Mouse (Mus musculus) liver, postnatal 0 days (tissue): ENCODE measurements around the gene Nav2. TPM values are rescaled to one million over a fixed set of nuclear protein-coding genes. Genes with fewer than 3 reads are reported as not detected.
A peak's percentile ranks its signal among the peaks of the same experiment; 100 is the strongest.

Experiments
- ATAC-seq: fragments of 200-750 bp; cut with Nextera tagmentation; 2 replicates; pipeline ENCODE4 v1.8.0; 2017; ENCODE audit warnings: mild to moderate bottlenecking, moderate library complexity
- DNase-seq: peaks from one replicate; pipeline ENCODE4 v3.0.0-alpha.2; 2016
- H3K27ac ChIP-seq: fragments of 300-500 bp; sonication (generic); 2 replicates; pipeline ENCODE4 v1.5.1; 2014; ENCODE audit warnings: antibody characterized with exemption, moderate library complexity, mild to moderate bottlenecking, low read depth
- H3K27me3 ChIP-seq: fragments of 300-500 bp; sonication (generic); 2 replicates; pipeline ENCODE4 v1.6.1; 2014; ENCODE audit warnings: low read length, control low read depth, mixed read lengths; ENCODE audit not compliant: insufficient read depth
- H3K36me3 ChIP-seq: fragments of 300-500 bp; sonication (generic); replicated peaks from 2 replicates; pipeline ENCODE4 v1.6.1; 2014; ENCODE audit warnings: mild to moderate bottlenecking, control low read depth, low read length, moderate library complexity, mixed read lengths; ENCODE audit not compliant: insufficient read depth
- H3K4me1 ChIP-seq: fragments of 300-500 bp; sonication (generic); 2 replicates; pipeline ENCODE4 v1.6.1; 2014; ENCODE audit warnings: antibody characterized with exemption, mild to moderate bottlenecking, control low read depth; ENCODE audit not compliant: insufficient read depth
- H3K4me2 ChIP-seq: fragments of 300-500 bp; sonication (generic); 2 replicates; pipeline ENCODE4 v1.6.1; 2014; ENCODE audit warnings: low read depth, mild to moderate bottlenecking, low read length, moderate library complexity, mixed read lengths
- H3K4me3 ChIP-seq: fragments of 300-500 bp; sonication (generic); 2 replicates; pipeline ENCODE4 v1.5.1; 2014; ENCODE audit warnings: low read depth, low read length
- H3K9ac ChIP-seq: fragments of 300-500 bp; sonication (generic); replicated peaks from 2 replicates; pipeline ENCODE4 v1.6.1; 2014; ENCODE audit warnings: mild to moderate bottlenecking, moderate library complexity
- H3K9me3 ChIP-seq: fragments of 300-500 bp; sonication (generic); 2 replicates; pipeline ENCODE4 v1.6.1; 2016; ENCODE audit warnings: mild to moderate bottlenecking, control low read depth, low read length, mixed read lengths
- CTCF ChIP-seq: sonication (generic); IDR thresholded peaks from 2 replicates; pipeline ENCODE4 v1.5.1; 2016; ENCODE audit warnings: antibody characterized with exemption, low read depth
- EP300 ChIP-seq: IDR thresholded peaks from 2 replicates; pipeline ENCODE4 v1.6.1; 2016; ENCODE audit warnings: antibody characterized with exemption, low read depth, mild to moderate bottlenecking
- WGBS: fragments of 180-500 bp; shearing (Covaris S2); extraction: QIAGEN DNeasy Blood & Tissue Kit; methylation state at CpG from one replicate; pipeline ENCODE4 v1.1.7; 2014; ENCODE audit not compliant: insufficient replicate concordance; 5-methylcytosine and 5-hydroxymethylcytosine counted together
- polyA plus RNA-seq: library from polyadenylated mRNA; unstranded; fragments of >200 nt; fragmentation: Nextera tagmentation; extraction: Ambion mirVana; gene quantifications from 2 replicates; pipeline ENCODE4 v1.2.1, GENCODE M21; 2015

Nav2 gene
- polyA plus RNA-seq = 2.7 and 3.3 TPM in 2 replicates

DNA sequence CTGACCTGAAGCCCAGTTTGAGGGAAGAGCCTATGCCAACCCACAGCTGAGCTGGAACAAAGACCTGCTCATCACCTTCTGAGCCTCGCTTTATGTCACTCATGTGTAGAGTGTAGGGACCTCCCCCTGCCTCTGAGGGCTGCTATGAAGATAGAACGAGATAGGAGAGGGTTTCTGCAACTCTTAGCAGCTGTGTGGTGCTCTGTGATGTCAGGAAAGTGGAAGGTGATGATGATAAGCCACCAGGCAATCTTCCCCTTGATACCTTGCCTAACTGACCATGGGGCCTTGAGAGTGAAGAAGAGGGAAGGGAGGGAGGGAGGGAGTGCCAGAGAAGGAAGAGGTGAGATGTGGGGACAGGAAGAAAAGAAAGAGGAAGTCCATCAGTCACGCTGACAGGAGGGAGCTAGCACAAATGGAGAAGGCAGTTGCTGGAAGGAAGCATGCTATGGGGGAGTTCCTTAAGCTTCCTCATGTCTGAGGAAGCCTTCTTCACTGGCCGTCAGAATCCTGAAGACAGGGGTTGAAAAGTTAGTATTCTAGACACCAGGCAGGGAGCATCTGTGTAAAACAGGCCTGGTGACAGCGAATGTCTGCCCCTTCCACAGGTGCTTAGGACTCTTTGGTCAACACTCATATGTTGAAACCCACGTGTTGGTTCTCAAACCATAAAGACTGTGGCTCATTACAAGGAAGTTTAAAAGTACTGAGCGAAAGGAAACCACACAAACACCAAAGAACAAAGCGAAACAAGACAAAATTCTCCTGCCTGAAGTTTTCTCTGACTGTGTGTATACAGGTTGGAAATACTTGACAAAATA is at the start of gene Nav2:
Nav2 (plus strand) TSS at position 196 of the 821 bp plus-strand sequence.
- H3K9ac ChIP-seq = no peak within 1 kb of the TSS
- no peaks in the 10 kb centered on the region for H3K36me3 ChIP-seq
- no peak for TF ChIP-seq CTCF
- TF ChIP-seq EP300 = 0 out of 2 replicates have a peak, but pooled peaks have one; percentile 21
- DNase-seq = peak; percentile 29
- no peaks in the 10 kb centered on the region for H3K27me3 ChIP-seq
- H3K4me3 ChIP-seq = no peak within 1 kb of the TSS
- H3K4me2 ChIP-seq = peak within 1 kb of the TSS; percentile 44
- H3K4me1 ChIP-seq = 0 out of 2 replicates have a peak, but pooled peaks cover 8% of the 10 kb centered on the region
- peak within 1 kb of the TSS; percentile 75 for H3K27ac ChIP-seq
- peak; percentile 65 for ATAC-seq
- H3K9me3 ChIP-seq = no peaks in the 10 kb centered on the region
- 19% methylated on average over 8 of the region's 8 CpGs for WGBS

DNA sequence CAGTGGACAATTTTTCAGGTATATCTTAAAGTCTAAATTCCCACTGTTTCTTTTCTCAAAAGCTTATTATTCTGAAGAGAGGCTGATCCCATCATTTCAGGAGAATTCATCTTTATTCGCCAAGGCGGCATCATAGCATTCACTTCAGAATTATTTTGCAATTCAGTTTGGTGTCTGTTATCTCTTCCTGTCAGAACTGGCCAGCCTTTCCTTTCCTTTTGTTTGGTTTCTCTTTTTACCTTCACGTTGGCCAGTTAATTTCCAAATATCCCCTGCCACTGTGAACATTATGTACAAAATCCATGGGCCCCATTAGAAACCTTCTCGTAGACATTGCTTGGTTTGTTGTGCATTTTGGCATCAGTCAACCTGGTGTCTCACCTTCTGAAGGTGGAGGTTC is 49.2 kb upstream of the Nav2 start:
- ATAC-seq = no peak
- TF ChIP-seq EP300 = no peak
- no peak for TF ChIP-seq CTCF
- no peak overlapping the region for H3K27ac ChIP-seq

DNA sequence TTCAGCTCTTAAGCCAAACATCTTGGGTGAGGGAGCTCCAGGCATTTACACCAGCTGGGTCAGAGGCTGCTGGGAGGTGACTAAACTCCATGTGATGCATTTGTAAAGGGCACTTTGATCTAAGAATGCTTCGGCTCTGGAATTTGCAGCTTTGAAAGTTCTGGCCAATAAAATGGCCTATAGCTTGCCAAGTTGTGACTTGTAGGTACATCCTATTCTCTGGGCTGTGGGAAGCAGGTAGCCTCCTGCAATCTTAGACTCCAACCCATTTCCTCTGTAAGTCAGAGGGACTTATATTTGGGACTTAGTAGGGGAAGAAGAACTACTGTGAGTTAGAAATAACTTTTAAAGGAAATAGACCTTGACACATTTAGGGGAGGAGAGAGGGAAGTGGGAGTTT is 47.6 kb upstream of the Nav2 start:
- no peak for DNase-seq
- H3K27me3 ChIP-seq = no peaks in the 10 kb centered on the region
- 54% methylated on average over 1 of the region's 1 CpGs for WGBS

More for the DNA sequence above, 49.2 kb upstream of the Nav2 start:
- Histone ChIP-seq H3K4me2 (no peak overlapping the region), H3K4me1 (no peaks in the 10 kb centered on the region; the same call in 1 of the 2 replicates), H3K36me3 (no peaks in the 10 kb centered on the region; the same call in 1 of the 2 replicates), H3K27me3 (no peaks in the 10 kb centered on the region), H3K9ac (no peak overlapping the region), H3K4me3 (no peak overlapping the region), H3K9me3 (no peaks in the 10 kb centered on the region)
- 38% methylated on average over 4 of the region's 4 CpGs for WGBS
- DNase-seq = no peak

DNA sequence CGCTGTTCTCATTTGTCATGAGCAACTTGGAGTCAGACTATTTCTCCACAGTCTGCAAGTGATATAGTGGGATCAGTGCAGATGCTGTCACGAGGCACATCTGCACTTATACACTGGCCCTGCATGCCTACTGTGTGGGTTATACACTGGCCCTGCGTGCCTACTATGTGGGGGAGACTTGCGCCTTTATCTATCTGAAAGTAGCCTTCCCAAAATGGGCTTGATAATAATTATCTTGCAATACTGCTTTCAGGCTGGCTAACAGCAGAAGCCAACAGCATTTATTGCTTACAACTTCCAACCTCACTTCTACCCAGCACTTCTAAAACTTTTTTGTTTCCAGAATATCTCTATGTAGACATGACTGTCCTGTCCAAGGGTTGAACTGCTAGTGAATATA is 46.7 kb upstream of the Nav2 start:
- H3K4me1 ChIP-seq = no peaks in the 10 kb centered on the region; the same call in 1 of the 2 replicates
- peaks cover 15% of the 10 kb centered on the region for H3K36me3 ChIP-seq
- no peak overlapping the region for H3K9ac ChIP-seq
- no peak for DNase-seq
- WGBS = 66% methylated on average over 4 of the region's 4 CpGs
- H3K9me3 ChIP-seq = no peaks in the 10 kb centered on the region
- H3K4me2 ChIP-seq = no peak overlapping the region
- no peaks in the 10 kb centered on the region for H3K27me3 ChIP-seq
- no peak overlapping the region for H3K4me3 ChIP-seq
- no peak for TF ChIP-seq CTCF
- TF ChIP-seq EP300 = 0 out of 2 replicates have a peak, but pooled peaks have one; percentile 8
- H3K27ac ChIP-seq = no peak overlapping the region
- ATAC-seq = no peak

More for the DNA sequence above, 47.6 kb upstream of the Nav2 start:
- H3K4me2 ChIP-seq = no peak overlapping the region
- no peak overlapping the region for H3K27ac ChIP-seq
- H3K36me3 ChIP-seq = peaks cover 7% of the 10 kb centered on the region
- no peak overlapping the region for H3K9ac ChIP-seq
- TF ChIP-seq CTCF (no peak), EP300 (no peak)
- no peak overlapping the region for H3K4me3 ChIP-seq
- no peak for ATAC-seq
- no peaks in the 10 kb centered on the region; the same call in 1 of the 2 replicates for H3K4me1 ChIP-seq
- H3K9me3 ChIP-seq = no peaks in the 10 kb centered on the region

DNA sequence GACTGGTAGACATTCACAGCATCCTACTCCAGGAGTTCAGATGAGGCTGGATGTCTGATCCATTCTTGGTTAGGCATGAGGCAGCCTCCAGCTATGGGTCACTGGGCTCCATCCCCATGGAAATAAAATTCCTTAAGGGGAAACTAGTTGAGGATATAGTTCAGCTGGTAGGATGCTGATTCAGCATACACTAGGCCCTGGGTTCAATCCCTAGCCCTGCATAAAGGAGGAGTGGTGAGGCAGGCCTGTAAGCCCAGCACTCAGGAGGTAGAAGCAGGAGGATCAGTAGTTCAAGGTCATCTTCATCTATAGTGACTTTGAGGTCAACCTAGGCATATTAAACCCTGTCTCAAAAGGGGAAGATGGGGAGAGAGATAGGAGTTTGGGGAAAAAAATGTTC is 44.3 kb upstream of the Nav2 start:
- Histone ChIP-seq H3K9me3 (no peaks in the 10 kb centered on the region), H3K27ac (no peak overlapping the region), H3K27me3 (no peaks in the 10 kb centered on the region), H3K4me2 (no peak overlapping the region), H3K36me3 (peaks cover 38% of the 10 kb centered on the region), H3K4me1 (no peaks in the 10 kb centered on the region; the same call in 1 of the 2 replicates), H3K4me3 (no peak overlapping the region), H3K9ac (no peak overlapping the region)
- DNase-seq = peak; percentile 10
- TF ChIP-seq EP300 (no peak), CTCF (no peak)
- ATAC-seq = no peak

DNA sequence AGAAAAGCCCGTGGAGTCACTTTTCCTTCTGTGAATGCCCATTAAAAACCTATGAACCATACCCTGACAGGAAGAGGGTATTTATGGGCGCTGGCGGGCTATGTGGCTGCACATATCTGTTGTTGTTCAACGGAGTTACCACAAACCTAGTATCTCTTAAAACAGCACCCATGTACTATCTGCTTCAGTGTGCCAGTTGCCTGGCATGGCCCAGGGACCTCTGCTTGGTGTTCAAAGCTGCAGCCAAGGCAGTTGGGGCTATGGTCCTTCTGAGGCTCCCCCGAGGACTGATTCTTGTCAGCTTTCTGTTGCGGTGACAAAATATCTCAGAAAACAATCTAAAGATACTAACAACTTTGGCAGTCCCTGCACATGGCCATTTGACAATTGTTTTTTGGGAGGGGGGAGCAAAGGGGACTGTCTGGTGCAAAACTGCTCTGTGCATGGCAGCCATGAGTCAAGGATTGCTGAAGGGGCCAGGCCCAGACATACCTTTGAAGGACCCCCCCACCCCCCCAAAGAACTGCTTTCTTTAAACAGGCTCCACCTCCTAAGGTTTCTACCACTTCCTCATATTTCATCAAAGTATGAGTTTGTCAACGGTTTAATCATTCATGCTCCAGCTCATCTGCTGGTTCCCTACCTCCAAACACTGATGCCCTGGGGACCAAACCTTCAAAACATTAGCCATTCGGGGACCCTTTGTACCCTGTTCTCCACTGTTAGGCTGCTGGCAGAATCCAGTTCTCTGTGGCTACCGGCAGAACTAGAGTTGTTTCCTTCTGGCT is 43.7 kb upstream of the Nav2 start:
- H3K4me2 ChIP-seq = no peak overlapping the region
- no peak overlapping the region for H3K9ac ChIP-seq
- H3K27me3 ChIP-seq = no peaks in the 10 kb centered on the region
- no peak overlapping the region for H3K4me3 ChIP-seq
- peaks cover 45% of the 10 kb centered on the region for H3K36me3 ChIP-seq
- H3K9me3 ChIP-seq = no peaks in the 10 kb centered on the region
- peak; percentile 15 for DNase-seq
- ATAC-seq = peak; percentile 71
- no peaks in the 10 kb centered on the region for H3K4me1 ChIP-seq
- 56% methylated on average over 9 of the region's 9 CpGs for WGBS
- H3K27ac ChIP-seq = no peak overlapping the region
- no peak for TF ChIP-seq CTCF
- TF ChIP-seq EP300 = peak; percentile 80
